Mouse (Mus musculus) liver, embryonic 14.5 days (tissue): ENCODE measurements around the gene Ano4.

ENCODE experiments used
- CTCF ChIP-seq: IDR thresholded peaks from 2 replicates; pipeline ENCODE4 v1.5.1; 2016; ENCODE audit warnings: antibody characterized with exemption, low read depth, control low read depth
- EP300 ChIP-seq: IDR thresholded peaks from 2 replicates; pipeline ENCODE4 v1.6.1; 2016; ENCODE audit warnings: antibody characterized with exemption, low read depth

DNA sequence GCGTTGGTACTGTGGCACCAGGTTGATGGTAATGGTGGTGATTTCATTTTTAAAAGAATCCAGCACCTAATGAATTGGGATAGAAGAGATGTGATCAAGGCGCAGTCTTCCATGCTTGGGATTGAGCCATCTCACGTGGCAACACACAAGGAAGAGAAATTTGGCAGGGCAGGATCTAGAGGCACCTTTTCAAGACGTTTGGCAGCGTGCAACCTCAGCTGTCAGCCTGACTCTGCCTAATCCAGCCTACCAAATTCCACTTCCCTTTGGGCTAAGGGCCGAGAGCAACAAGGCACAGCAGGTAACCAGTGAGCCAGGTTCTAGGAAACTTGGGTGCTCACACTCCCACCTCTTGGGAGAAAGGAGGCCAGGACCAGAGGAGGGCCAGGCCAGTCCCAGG lies 1.0 kb upstream of the Ano4 start:
- TF ChIP-seq CTCF (no peak), EP300 (no peak)
